Mouse (Mus musculus): ENCODE measurements around the gene Auts2. TPM values are rescaled to one million over a fixed set of nuclear protein-coding genes. Genes with fewer than 3 reads are reported as not detected.
A peak's percentile ranks its signal among the peaks of the same experiment; 100 is the strongest.

Gene Auts2
- polyA plus RNA-seq, 1 experiment from 2014 or later = 32.6 TPM

GRCm38 (mm10) chr5:132368678-132369088 lies 174.5 kb downstream of the Auts2 start:
- peaks cover 20% of the 10 kb centered on the region for H3K4me1 ChIP-seq (ENCODE audit: control insufficient read depth, insufficient read depth, low read length)
- H3K27me3 ChIP-seq (ENCODE audit: control insufficient read depth, insufficient read depth, low read length) = no peaks in the 10 kb centered on the region
- H3K9me3 ChIP-seq (ENCODE audit: control insufficient read depth, low read length) = no peaks in the 10 kb centered on the region
- H3K4me2 ChIP-seq (replicated peaks; ENCODE audit: low read depth, low read length) = 0 out of 2 replicates have a peak overlapping the region, but pooled peaks have one; percentile 13
- no peak overlapping the region for H3K9ac ChIP-seq (ENCODE audit: low read depth, low read length)
- H3K27ac ChIP-seq (ENCODE audit: low read depth, low read length) = no peak overlapping the region; the same call in 1 of the 2 replicates
- 3% methylated on average over 7 of the region's 7 CpGs for WGBS
- peak; percentile 92 for ATAC-seq (ENCODE audit: low FRiP score, low TSS enrichment)
- no peaks in the 10 kb centered on the region for H3K36me3 ChIP-seq (ENCODE audit: control insufficient read depth, insufficient read depth, low read length)
- no peak overlapping the region for H3K4me3 ChIP-seq (ENCODE audit: low read length)

GRCm38 (mm10) chr5:132361276-132361675 lies 181.9 kb downstream of the Auts2 start:
- Histone ChIP-seq H3K4me1 (ENCODE audit: control insufficient read depth, insufficient read depth, low read length) (no peaks in the 10 kb centered on the region), H3K4me2 (replicated peaks; ENCODE audit: low read depth, low read length) (no peak overlapping the region), H3K27ac (ENCODE audit: low read depth, low read length) (no peak overlapping the region), H3K9ac (ENCODE audit: low read depth, low read length) (no peak overlapping the region), H3K4me3 (ENCODE audit: low read length) (no peak overlapping the region), H3K36me3 (ENCODE audit: control insufficient read depth, insufficient read depth, low read length) (no peaks in the 10 kb centered on the region), H3K9me3 (ENCODE audit: control insufficient read depth, low read length) (no peaks in the 10 kb centered on the region), H3K27me3 (ENCODE audit: control insufficient read depth, insufficient read depth, low read length) (no peaks in the 10 kb centered on the region)
- no peak for ATAC-seq (ENCODE audit: low FRiP score, low TSS enrichment)
- WGBS = 78% methylated on average over 1 of the region's 1 CpGs

GRCm38 (mm10) chr5:132357726-132358125 lies 185.4 kb downstream of the Auts2 start:
- 65% methylated on average over 5 of the region's 5 CpGs for WGBS
- H3K4me2 ChIP-seq (replicated peaks; ENCODE audit: low read depth, low read length) = no peak overlapping the region
- ATAC-seq (ENCODE audit: low FRiP score, low TSS enrichment) = no peak
- H3K36me3 ChIP-seq (ENCODE audit: control insufficient read depth, insufficient read depth, low read length) = no peaks in the 10 kb centered on the region
- peaks cover under 1% of the 10 kb centered on the region for H3K4me1 ChIP-seq (ENCODE audit: control insufficient read depth, insufficient read depth, low read length)
- no peaks in the 10 kb centered on the region for H3K27me3 ChIP-seq (ENCODE audit: control insufficient read depth, insufficient read depth, low read length)
- no peak overlapping the region for H3K27ac ChIP-seq (ENCODE audit: low read depth, low read length)
- no peaks in the 10 kb centered on the region for H3K9me3 ChIP-seq (ENCODE audit: control insufficient read depth, low read length)
- H3K4me3 ChIP-seq (ENCODE audit: low read length) = no peak overlapping the region
- H3K9ac ChIP-seq (ENCODE audit: low read depth, low read length) = no peak overlapping the region

GRCm38 (mm10) chr5:132355935-132356334 lies 187.2 kb downstream of the Auts2 start:
- Histone ChIP-seq H3K27me3 (ENCODE audit: control insufficient read depth, insufficient read depth, low read length) (no peaks in the 10 kb centered on the region), H3K9ac (ENCODE audit: low read depth, low read length) (no peak overlapping the region), H3K27ac (ENCODE audit: low read depth, low read length) (no peak overlapping the region), H3K9me3 (ENCODE audit: control insufficient read depth, low read length) (no peaks in the 10 kb centered on the region), H3K4me2 (replicated peaks; ENCODE audit: low read depth, low read length) (no peak overlapping the region), H3K4me3 (ENCODE audit: low read length) (no peak overlapping the region), H3K4me1 (ENCODE audit: control insufficient read depth, insufficient read depth, low read length) (peaks cover 8% of the 10 kb centered on the region), H3K36me3 (ENCODE audit: control insufficient read depth, insufficient read depth, low read length) (no peaks in the 10 kb centered on the region)
- ATAC-seq (ENCODE audit: low FRiP score, low TSS enrichment) = peak; percentile 52; the same call in 1 of the 2 replicates
- 62% methylated on average over 7 of the region's 7 CpGs for WGBS

- no peak overlapping the region for H3K9ac ChIP-seq (ENCODE audit: low read depth, low read length)
- no peak overlapping the region for H3K27ac ChIP-seq (ENCODE audit: low read depth, low read length)
- no peak overlapping the region for H3K4me3 ChIP-seq (ENCODE audit: low read length)
- H3K27me3 ChIP-seq (ENCODE audit: control insufficient read depth, insufficient read depth, low read length) = no peaks in the 10 kb centered on the region
- H3K4me2 ChIP-seq (replicated peaks; ENCODE audit: low read depth, low read length) = no peak overlapping the region
- no peak; the same call in 1 of the 2 replicates for ATAC-seq (ENCODE audit: low FRiP score, low TSS enrichment)
- peaks cover 8% of the 10 kb centered on the region for H3K4me1 ChIP-seq (ENCODE audit: control insufficient read depth, insufficient read depth, low read length)
- no peaks in the 10 kb centered on the region for H3K36me3 ChIP-seq (ENCODE audit: control insufficient read depth, insufficient read depth, low read length)
- WGBS = 20% methylated on average over 1 of the region's 1 CpGs
- H3K9me3 ChIP-seq (ENCODE audit: control insufficient read depth, low read length) = no peaks in the 10 kb centered on the region
Measured at GRCm38 (mm10) chr5:132352437-132352836, 190.7 kb downstream of the Auts2 start.

- H3K4me3 ChIP-seq (ENCODE audit: low read length) = no peak overlapping the region
- H3K27ac ChIP-seq (ENCODE audit: low read depth, low read length) = no peak overlapping the region
- no peak overlapping the region for H3K4me2 ChIP-seq (replicated peaks; ENCODE audit: low read depth, low read length)
- no peak for ATAC-seq (ENCODE audit: low FRiP score, low TSS enrichment)
- H3K36me3 ChIP-seq (ENCODE audit: control insufficient read depth, insufficient read depth, low read length) = no peaks in the 10 kb centered on the region
- H3K9ac ChIP-seq (ENCODE audit: low read depth, low read length) = no peak overlapping the region
- H3K27me3 ChIP-seq (ENCODE audit: control insufficient read depth, insufficient read depth, low read length) = no peaks in the 10 kb centered on the region
- H3K4me1 ChIP-seq (ENCODE audit: control insufficient read depth, insufficient read depth, low read length) = peaks cover 8% of the 10 kb centered on the region
- no peaks in the 10 kb centered on the region for H3K9me3 ChIP-seq (ENCODE audit: control insufficient read depth, low read length)
Measured at GRCm38 (mm10) chr5:132351139-132351538, 192.0 kb downstream of the Auts2 start.

- 51% methylated on average over 3 of the region's 3 CpGs for WGBS
- no peak overlapping the region for H3K27ac ChIP-seq (ENCODE audit: low read depth, low read length)
- H3K9ac ChIP-seq (ENCODE audit: low read depth, low read length) = no peak overlapping the region
- H3K4me3 ChIP-seq (ENCODE audit: low read length) = no peak overlapping the region
- no peaks in the 10 kb centered on the region for H3K36me3 ChIP-seq (ENCODE audit: control insufficient read depth, insufficient read depth, low read length)
- no peak overlapping the region for H3K4me2 ChIP-seq (replicated peaks; ENCODE audit: low read depth, low read length)
- peaks cover 8% of the 10 kb centered on the region; the same call in 1 of the 2 replicates for H3K4me1 ChIP-seq (ENCODE audit: control insufficient read depth, insufficient read depth, low read length)
- ATAC-seq (ENCODE audit: low FRiP score, low TSS enrichment) = no peak
- no peaks in the 10 kb centered on the region for H3K27me3 ChIP-seq (ENCODE audit: control insufficient read depth, insufficient read depth, low read length)
- H3K9me3 ChIP-seq (ENCODE audit: control insufficient read depth, low read length) = no peaks in the 10 kb centered on the region
Measured at GRCm38 (mm10) chr5:132341315-132341714, 201.8 kb downstream of the Auts2 start.

GRCm38 (mm10) chr5:132337677-132338076 lies 205.5 kb downstream of the Auts2 start:
- H3K4me3 ChIP-seq (ENCODE audit: low read length) = no peak overlapping the region
- H3K27me3 ChIP-seq (ENCODE audit: control insufficient read depth, insufficient read depth, low read length) = no peaks in the 10 kb centered on the region
- H3K36me3 ChIP-seq (ENCODE audit: control insufficient read depth, insufficient read depth, low read length) = no peaks in the 10 kb centered on the region
- peaks cover 17% of the 10 kb centered on the region; the same call in 1 of the 2 replicates for H3K4me1 ChIP-seq (ENCODE audit: control insufficient read depth, insufficient read depth, low read length)
- ATAC-seq (ENCODE audit: low FRiP score, low TSS enrichment) = no peak
- WGBS = 53% methylated on average over 3 of the region's 3 CpGs
- no peak overlapping the region for H3K27ac ChIP-seq (ENCODE audit: low read depth, low read length)
- H3K4me2 ChIP-seq (replicated peaks; ENCODE audit: low read depth, low read length) = no peak overlapping the region
- no peaks in the 10 kb centered on the region for H3K9me3 ChIP-seq (ENCODE audit: control insufficient read depth, low read length)
- H3K9ac ChIP-seq (ENCODE audit: low read depth, low read length) = no peak overlapping the region

GRCm38 (mm10) chr5:132335719-132336118 lies 207.4 kb downstream of the Auts2 start:
- Histone ChIP-seq H3K36me3 (ENCODE audit: control insufficient read depth, insufficient read depth, low read length) (no peaks in the 10 kb centered on the region), H3K27me3 (ENCODE audit: control insufficient read depth, insufficient read depth, low read length) (no peaks in the 10 kb centered on the region), H3K4me1 (ENCODE audit: control insufficient read depth, insufficient read depth, low read length) (peaks cover 21% of the 10 kb centered on the region; the same call in 1 of the 2 replicates), H3K4me3 (ENCODE audit: low read length) (no peak overlapping the region), H3K9me3 (ENCODE audit: control insufficient read depth, low read length) (no peaks in the 10 kb centered on the region), H3K9ac (ENCODE audit: low read depth, low read length) (no peak overlapping the region), H3K4me2 (replicated peaks; ENCODE audit: low read depth, low read length) (no peak overlapping the region), H3K27ac (ENCODE audit: low read depth, low read length) (no peak overlapping the region)
- ATAC-seq (ENCODE audit: low FRiP score, low TSS enrichment) = no peak
- WGBS = 82% methylated on average over 4 of the region's 4 CpGs

Measured in kidney, embryonic 14.5 days (tissue).